Mouse (Mus musculus) gastrocnemius, postnatal 14 days (tissue): ENCODE measurements at regions not wholly inside any gene's neighbourhood (a gene's known extent, or its start where the extent isn't known, plus 50 kb on each side); places are given as distances from the start of the nearest gene placed in this dataset.

Experiments used
- DNase-seq: peaks from one replicate; pipeline ENCODE4 v3.0.0; 2021; ENCODE audit warnings: mixed read lengths
- intact Hi-C: fragments of 180-260 bp; cut with DNase I; formaldehyde crosslinking; loops from one replicate; pipeline ENCODE4 v1.15.1; 2025; ENCODE audit warnings: low total_unique reads

DNA sequence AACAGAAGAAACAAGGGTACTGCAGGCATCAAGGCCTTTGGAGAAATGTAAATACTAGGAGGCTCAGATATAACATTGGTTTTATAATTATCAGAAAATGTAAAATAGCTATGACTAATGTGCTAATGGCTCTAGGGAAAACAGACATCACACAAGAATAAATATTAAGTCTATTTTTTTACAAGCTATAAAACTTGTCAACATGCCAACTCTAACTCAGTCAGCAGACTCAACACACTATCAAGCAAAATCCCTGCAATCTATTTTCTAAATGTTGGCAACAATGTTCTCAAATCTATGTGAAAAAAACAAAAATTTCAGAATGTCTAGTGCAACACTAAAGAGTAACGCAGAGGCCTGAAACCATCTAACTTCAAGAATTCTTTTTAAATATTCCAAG is 93.5 kb upstream of the Wdr75 start:
- intact Hi-C loops, result no loop called here

DNA sequence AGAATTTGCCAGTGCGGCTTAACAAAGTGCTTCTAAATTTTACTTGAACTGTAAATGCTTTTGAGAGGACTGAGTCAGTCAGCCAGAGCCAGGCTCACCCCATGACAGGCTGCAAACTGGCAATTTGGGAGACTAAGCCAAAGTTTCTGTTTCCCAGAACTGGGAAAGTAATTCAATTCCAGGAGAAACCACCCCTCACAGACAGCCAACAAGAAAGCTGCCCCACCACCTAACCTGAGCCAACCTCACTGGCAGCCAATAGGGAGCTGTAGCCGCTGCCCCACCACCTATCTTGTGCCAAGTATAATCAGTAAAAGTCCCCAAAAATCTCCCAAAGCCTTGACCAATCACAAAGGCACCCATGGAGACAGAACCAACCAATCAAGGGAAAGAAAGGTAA is 71.6 kb upstream of the Wdr75 start:
- intact Hi-C loops, result no loop called here
- no peak for DNase-seq

More for the DNA sequence above, 93.5 kb upstream of the Wdr75 start:
- no peak for DNase-seq

DNA sequence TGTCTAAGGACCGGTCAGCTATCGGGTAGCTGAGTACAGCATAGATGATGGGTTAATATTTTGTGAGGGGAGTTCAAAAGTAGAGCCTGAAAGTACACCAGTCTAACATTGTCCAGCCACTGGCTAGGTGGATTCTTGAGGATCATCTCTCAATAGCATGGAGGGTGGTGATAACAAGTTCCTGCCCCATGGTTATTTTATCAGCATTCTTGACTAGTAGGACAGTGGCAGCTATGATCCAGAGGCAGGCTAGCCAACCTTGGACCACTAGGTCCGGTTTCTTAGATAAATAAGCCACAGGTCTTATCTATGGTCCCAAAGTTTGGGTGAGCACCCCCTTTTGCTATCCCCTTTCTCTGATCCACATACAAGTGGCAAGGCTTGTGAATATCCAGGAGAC is 62.0 kb upstream of the Wdr75 start:
- no peak for DNase-seq
- intact Hi-C loops, result no loop called here

DNA sequence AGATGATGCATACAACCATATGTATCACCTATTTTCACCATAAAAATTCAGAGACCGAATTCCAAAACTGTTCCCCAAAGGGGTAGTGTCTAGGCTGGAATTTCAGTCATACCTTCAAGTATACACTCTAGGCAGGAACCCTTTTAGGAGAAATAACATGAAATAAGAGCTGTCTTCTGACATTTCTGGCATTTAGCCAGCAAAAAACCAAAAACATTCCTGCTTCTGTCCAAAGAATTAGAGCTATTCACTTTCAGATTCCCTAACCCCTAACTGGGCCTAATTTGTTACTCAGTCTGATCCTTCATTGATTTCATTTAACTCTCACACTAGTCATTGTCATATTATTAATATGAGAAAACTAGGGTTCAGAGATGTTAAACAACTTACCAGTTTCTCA is 49.8 kb upstream of the Wdr75 start:
- intact Hi-C loops, result no loop called here
- DNase-seq, result no peak
